Comparison of ENCODE assay signal across 8 mouse cellular contexts in the genomic region with DNA sequence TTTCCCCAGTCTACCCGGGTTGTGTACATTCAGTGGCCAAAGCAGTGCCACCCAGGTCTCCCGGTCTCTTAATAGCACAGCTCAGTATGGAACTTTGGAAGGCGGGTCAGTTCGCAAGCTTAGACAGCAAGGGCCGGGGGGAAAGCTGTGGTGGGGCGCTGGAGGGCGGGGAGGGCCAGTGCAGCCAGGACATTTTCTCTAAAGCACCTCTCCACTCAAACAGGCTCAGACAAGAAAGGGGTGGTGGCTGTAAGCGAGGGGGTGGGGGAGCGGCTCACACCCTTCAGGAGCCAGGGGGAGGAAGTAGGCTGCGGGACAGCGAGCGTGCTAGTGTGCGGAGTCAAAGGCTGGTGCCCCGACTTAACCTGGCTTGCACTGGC. TPM values are rescaled to one million over a fixed set of nuclear protein-coding genes. Genes with fewer than 3 reads are reported as not detected.
DNase-seq lines count a peak whose midpoint lies in the region; ATAC-seq lines count a peak whose summit lies in the region.

No protein-coding gene starts in this region.

- peak overlapping the region; percentile 89 for H3K27ac ChIP-seq in heart, embryonic 10.5 days
- peak overlapping the region; percentile 19; the same call in 1 of the 2 replicates for H3K27ac ChIP-seq in forebrain, embryonic 16.5 days (ENCODE audit: low read length)
- peak overlapping the region; percentile 82 for H3K27ac ChIP-seq in liver, embryonic 12.5 days
- peak overlapping the region; percentile 84 for H3K27ac ChIP-seq in neural tube, embryonic 13.5 days (replicated peaks)

- ATAC-seq in forebrain, embryonic 16.5 days = peak; percentile 39
- ATAC-seq in liver, embryonic 12.5 days = peak; percentile 50
- ATAC-seq in neural tube, embryonic 13.5 days (ENCODE audit: low read depth) = peak; percentile 42

- H3K4me3 ChIP-seq in heart, embryonic 10.5 days = peak overlapping the region; percentile 75
- H3K4me3 ChIP-seq in forebrain, embryonic 16.5 days (replicated peaks; ENCODE audit: low read length) = peak overlapping the region; percentile 69
- peak overlapping the region; percentile 75 for H3K4me3 ChIP-seq in liver, embryonic 12.5 days
- peak overlapping the region; percentile 91 for H3K4me3 ChIP-seq in neural tube, embryonic 13.5 days

- no peaks in the 10 kb centered on the region for H3K9me3 ChIP-seq in heart, embryonic 10.5 days
- no peaks in the 10 kb centered on the region for H3K9me3 ChIP-seq in forebrain, embryonic 16.5 days (ENCODE audit: control insufficient read depth, low read length)
- no peaks in the 10 kb centered on the region for H3K9me3 ChIP-seq in liver, embryonic 12.5 days (replicated peaks)
- H3K9me3 ChIP-seq in neural tube, embryonic 13.5 days = no peaks in the 10 kb centered on the region

- H3K36me3 ChIP-seq in heart, embryonic 10.5 days = peaks cover 29% of the 10 kb centered on the region
- 0 out of 2 replicates have a peak, but pooled peaks cover 3% of the 10 kb centered on the region for H3K36me3 ChIP-seq in forebrain, embryonic 16.5 days (ENCODE audit: control insufficient read depth, insufficient read depth)
- peaks cover 28% of the 10 kb centered on the region for H3K36me3 ChIP-seq in liver, embryonic 12.5 days
- H3K36me3 ChIP-seq in neural tube, embryonic 13.5 days = peaks cover 11% of the 10 kb centered on the region; the same call in 1 of the 2 replicates

- H3K27me3 ChIP-seq in heart, embryonic 10.5 days (ENCODE audit: insufficient read depth, poor library complexity, severe bottlenecking) = no peaks in the 10 kb centered on the region
- H3K27me3 ChIP-seq in forebrain, embryonic 16.5 days (replicated peaks; ENCODE audit: control insufficient read depth, insufficient read depth, low read length) = no peaks in the 10 kb centered on the region
- no peaks in the 10 kb centered on the region for H3K27me3 ChIP-seq in liver, embryonic 12.5 days (replicated peaks)
- no peaks in the 10 kb centered on the region for H3K27me3 ChIP-seq in neural tube, embryonic 13.5 days

- intact Hi-C loops in heart, postnatal 36 days (cut with DNase I) = no loop called here
- intact Hi-C loops in gastrocnemius, postnatal 14 days (cut with DNase I; ENCODE audit: low total_unique reads) = no loop called here

- H3K4me2 ChIP-seq in forebrain, embryonic 16.5 days (ENCODE audit: low read length) = peak overlapping the region; percentile 56
- peak overlapping the region; percentile 94 for H3K4me2 ChIP-seq in liver, embryonic 12.5 days
- H3K4me2 ChIP-seq in neural tube, embryonic 13.5 days = peak overlapping the region; percentile 77

- WGBS in heart, embryonic 10.5 days = 1% methylated on average over 14 of the region's 14 CpGs
- 5% methylated on average over 14 of the region's 14 CpGs for WGBS in forebrain, embryonic 16.5 days
- WGBS in liver, embryonic 12.5 days (ENCODE audit: insufficient replicate concordance) = 1% methylated on average over 14 of the region's 14 CpGs
- WGBS in neural tube, embryonic 13.5 days = 2% methylated on average over 14 of the region's 14 CpGs

- H3K4me1 ChIP-seq in heart, embryonic 10.5 days = peaks cover 60% of the 10 kb centered on the region
- H3K4me1 ChIP-seq in forebrain, embryonic 16.5 days (replicated peaks; ENCODE audit: control insufficient read depth, insufficient read depth, low read length) = peaks cover 20% of the 10 kb centered on the region
- peaks cover 68% of the 10 kb centered on the region for H3K4me1 ChIP-seq in liver, embryonic 12.5 days
- peaks cover 30% of the 10 kb centered on the region for H3K4me1 ChIP-seq in neural tube, embryonic 13.5 days (replicated peaks)

- DNase-seq in heart, embryonic 10.5 days (ENCODE audit: low spot score) = no peak
- DNase-seq in heart, postnatal 36 days = no peak
- peak; percentile 62 for DNase-seq in ES-CJ7 (ENCODE audit: low read depth, low spot score)
- DNase-seq in layer of hippocampus, postnatal 36 days = no peak
- DNase-seq in gastrocnemius, postnatal 14 days = no peak

- peak overlapping the region; percentile 87 for H3K9ac ChIP-seq in forebrain, embryonic 16.5 days (replicated peaks; ENCODE audit: low read depth, low read length)
- peak overlapping the region; percentile 83 for H3K9ac ChIP-seq in liver, embryonic 12.5 days
- peak overlapping the region; percentile 94 for H3K9ac ChIP-seq in neural tube, embryonic 13.5 days

RNA-seq across cellular contexts. Expression of a gene that starts 0.4 kb away (rescaled TPM):
- 188 and 243 TPM in 2 replicates for polyA plus RNA-seq in heart, embryonic 10.5 days (2016; fragmentation: Nextera tagmentation; extraction: Ambion mirVana)
- 10 to 100 TPM; 36.4 to 39.9 TPM for total RNA-seq in heart, postnatal 36 days (2021)
- 321 and 354 TPM in 2 replicates for polyA plus RNA-seq in forebrain, embryonic 16.5 days (2015; fragmentation: Nextera tagmentation; extraction: Ambion mirVana)
- polyA plus RNA-seq in liver, embryonic 12.5 days (2016; fragmentation: Nextera tagmentation; extraction: Ambion mirVana) = 187 and 205 TPM in 2 replicates
- polyA plus RNA-seq in neural tube, embryonic 13.5 days (2015; fragmentation: Nextera tagmentation; extraction: Ambion mirVana) = 384 and 425 TPM in 2 replicates
- total RNA-seq in layer of hippocampus, postnatal 36 days (2021) = 100 to 1,000 TPM; 234 to 264 TPM
- 10 to 100 TPM; 30.4 to 37.5 TPM for total RNA-seq in gastrocnemius, postnatal 14 days (2021)

RNA-seq across cellular contexts. Expression of a gene that starts 26.6 kb away (rescaled TPM):
- polyA plus RNA-seq in heart, embryonic 10.5 days (2016; fragmentation: Nextera tagmentation; extraction: Ambion mirVana) = 2.6 and 2.9 TPM in 2 replicates
- 1 to 10 TPM; 1.6 to 1.9 TPM for total RNA-seq in heart, postnatal 36 days (2021)
- polyA plus RNA-seq in forebrain, embryonic 16.5 days (2015; fragmentation: Nextera tagmentation; extraction: Ambion mirVana) = 13.3 and 13.6 TPM in 2 replicates
- 3.4 and 3.7 TPM in 2 replicates for polyA plus RNA-seq in liver, embryonic 12.5 days (2016; fragmentation: Nextera tagmentation; extraction: Ambion mirVana)
- polyA plus RNA-seq in neural tube, embryonic 13.5 days (2015; fragmentation: Nextera tagmentation; extraction: Ambion mirVana) = 10.3 and 10.4 TPM in 2 replicates
- 10 to 100 TPM; 32.8 to 34.7 TPM for total RNA-seq in layer of hippocampus, postnatal 36 days (2021)
- 1 to 10 TPM in 1 of 2 experiments, under 1 TPM in 1; 0.70 to 1.2 TPM for total RNA-seq in gastrocnemius, postnatal 14 days (2021)

RNA-seq across cellular contexts. Expression of a gene that starts 34.1 kb away (rescaled TPM):
- polyA plus RNA-seq in heart, embryonic 10.5 days (2016; fragmentation: Nextera tagmentation; extraction: Ambion mirVana) = 1.7 and 4.2 TPM in 2 replicates
- total RNA-seq in heart, postnatal 36 days (2021) = 1 to 10 TPM; 3.1 to 4.6 TPM
- polyA plus RNA-seq in forebrain, embryonic 16.5 days (2015; fragmentation: Nextera tagmentation; extraction: Ambion mirVana) = 0.91 and 1.4 TPM in 2 replicates
- polyA plus RNA-seq in liver, embryonic 12.5 days (2016; fragmentation: Nextera tagmentation; extraction: Ambion mirVana) = 18.5 and 21.5 TPM in 2 replicates
- polyA plus RNA-seq in neural tube, embryonic 13.5 days (2015; fragmentation: Nextera tagmentation; extraction: Ambion mirVana) = 3.1 and 5.1 TPM in 2 replicates
- total RNA-seq in layer of hippocampus, postnatal 36 days (2021) = 1 to 10 TPM in 1 of 2 experiments, not detected in 1; 1.1 TPM
- 1 to 10 TPM in 1 of 2 experiments, under 1 TPM in 1; 0.51 to 1.7 TPM for total RNA-seq in gastrocnemius, postnatal 14 days (2021)

RNA-seq across cellular contexts. Expression of a gene that starts 57.9 kb away (rescaled TPM):
- 28.2 and 31.1 TPM in 2 replicates for polyA plus RNA-seq in heart, embryonic 10.5 days (2016; fragmentation: Nextera tagmentation; extraction: Ambion mirVana)
- 10 to 100 TPM; 49.1 to 50.9 TPM for total RNA-seq in heart, postnatal 36 days (2021)
- polyA plus RNA-seq in forebrain, embryonic 16.5 days (2015; fragmentation: Nextera tagmentation; extraction: Ambion mirVana) = 20.1 and 21.5 TPM in 2 replicates
- polyA plus RNA-seq in liver, embryonic 12.5 days (2016; fragmentation: Nextera tagmentation; extraction: Ambion mirVana) = 37.5 and 38.0 TPM in 2 replicates
- 21.2 and 22.6 TPM in 2 replicates for polyA plus RNA-seq in neural tube, embryonic 13.5 days (2015; fragmentation: Nextera tagmentation; extraction: Ambion mirVana)
- total RNA-seq in layer of hippocampus, postnatal 36 days (2021) = 10 to 100 TPM; 16.1 to 17.5 TPM
- 10 to 100 TPM; 31.9 to 49.8 TPM for total RNA-seq in gastrocnemius, postnatal 14 days (2021)

Comparison
In these comparisons a context has a peak if more than half of its experiments do, and no peak if none do; other contexts are left out.
1. H3K27ac ChIP-seq: peak in every context shown above with its lines; median percentile 89 in heart, embryonic 10.5 days; 84 in neural tube, embryonic 13.5 days; 82 in liver, embryonic 12.5 days; 19 in forebrain, embryonic 16.5 days.